Mouse (Mus musculus) naive thymus-derived CD4-positive, alpha-beta T cell, adult 2 months (primary cell): ENCODE results near the gene Elmod3.

Experiments used
- DNase-seq: peaks from one replicate; pipeline ENCODE4 v3.0.0-alpha.2; 2011; ENCODE audit warnings: low read depth

Elmod3 gene

GRCm38 (mm10) chr6:72570644-72571397 is 27.4 kb downstream of the Elmod3 start:
- no peak for DNase-seq

DNA sequence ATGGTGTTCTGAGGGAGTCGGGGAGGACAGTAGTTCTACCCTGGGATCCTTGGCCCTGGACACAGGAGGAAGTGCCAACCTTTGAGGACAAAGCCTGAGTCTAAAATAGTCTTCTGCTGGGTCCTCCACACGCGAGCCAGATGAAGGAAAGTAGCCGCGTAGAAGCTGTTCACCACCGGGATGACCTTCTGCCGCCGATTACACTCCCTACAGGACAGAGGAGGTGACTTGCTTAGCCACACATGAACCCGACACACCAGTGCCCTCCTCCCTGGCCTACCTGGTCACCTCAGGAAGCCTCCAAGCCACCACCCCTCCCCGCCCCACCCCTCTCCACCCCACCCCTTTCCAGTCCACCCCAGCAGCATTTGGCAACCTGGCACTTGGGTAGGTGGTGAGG is 29.5 kb downstream of the Elmod3 start:
- no peak for DNase-seq

GRCm38 (mm10) chr6:72567508-72567907 is 30.7 kb downstream of the Elmod3 start:
- DNase-seq, result no peak

GRCm38 (mm10) chr6:72566044-72566443 is 32.2 kb downstream of the Elmod3 start:
- peak; percentile 92 for DNase-seq

- no peak for DNase-seq
Measured at GRCm38 (mm10) chr6:72565506-72565905, 32.7 kb downstream of the Elmod3 start.

DNA sequence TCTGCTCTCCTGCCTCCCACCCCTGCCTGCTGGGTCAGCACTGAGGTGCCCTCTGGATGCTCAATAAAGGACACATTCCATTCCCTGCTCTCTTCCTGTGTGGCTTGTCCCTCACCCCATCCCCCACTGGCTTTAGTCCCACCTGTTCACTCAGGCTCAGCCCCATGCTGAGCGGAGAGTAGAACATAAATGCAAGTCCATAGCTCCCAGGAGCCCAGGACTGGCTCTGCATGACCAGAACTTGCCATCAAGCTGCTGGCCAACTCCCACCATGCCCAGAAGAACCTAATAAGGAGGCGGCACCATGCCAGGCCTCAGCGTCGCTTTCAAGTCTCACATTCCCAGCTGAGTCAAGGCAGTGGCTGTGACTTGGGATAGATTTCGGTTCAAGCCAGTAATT is 35.3 kb downstream of the Elmod3 start:
- DNase-seq, result no peak

- DNase-seq, result no peak
Measured at GRCm38 (mm10) chr6:72562486-72562885, 35.7 kb downstream of the Elmod3 start.

- no peak for DNase-seq
Measured at GRCm38 (mm10) chr6:72560801-72561200, 37.4 kb downstream of the Elmod3 start.

GRCm38 (mm10) chr6:72553079-72553412 is 45.2 kb downstream of the Elmod3 start:
- no peak for DNase-seq

GRCm38 (mm10) chr6:72552171-72553078 is 45.8 kb downstream of the Elmod3 start:
- peak; percentile 83 for DNase-seq

DNA sequence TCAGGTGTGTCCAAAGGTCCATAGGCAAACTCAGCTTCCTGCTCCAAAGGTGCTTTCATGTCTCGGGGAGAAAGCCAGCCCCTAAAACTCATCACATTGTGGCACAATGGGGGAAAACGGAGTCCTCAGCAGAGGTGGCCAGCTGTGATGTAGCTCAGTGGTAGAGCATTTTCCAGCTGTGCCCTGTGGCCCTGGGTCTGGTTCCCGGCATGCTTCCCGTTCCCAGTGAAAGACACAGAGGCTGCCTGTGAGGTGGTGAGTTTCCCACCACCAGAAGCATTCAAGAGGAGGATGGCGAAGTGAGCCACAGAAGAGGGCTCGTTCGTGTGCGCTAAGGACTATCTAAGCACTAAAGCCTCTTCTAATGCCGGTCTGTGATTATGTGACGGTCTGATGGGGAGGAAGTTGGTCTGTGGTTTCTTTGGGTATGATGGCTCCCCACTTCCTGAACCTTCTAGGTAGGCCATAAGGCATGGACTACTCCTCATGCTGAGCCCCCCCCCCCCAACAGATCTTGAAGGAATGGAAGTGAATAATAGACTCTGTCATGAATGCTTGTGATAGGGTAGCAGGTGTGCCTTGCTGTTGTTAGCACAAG is 47.6 kb downstream of the Elmod3 start:
- DNase-seq, result peak; percentile 65

DNA sequence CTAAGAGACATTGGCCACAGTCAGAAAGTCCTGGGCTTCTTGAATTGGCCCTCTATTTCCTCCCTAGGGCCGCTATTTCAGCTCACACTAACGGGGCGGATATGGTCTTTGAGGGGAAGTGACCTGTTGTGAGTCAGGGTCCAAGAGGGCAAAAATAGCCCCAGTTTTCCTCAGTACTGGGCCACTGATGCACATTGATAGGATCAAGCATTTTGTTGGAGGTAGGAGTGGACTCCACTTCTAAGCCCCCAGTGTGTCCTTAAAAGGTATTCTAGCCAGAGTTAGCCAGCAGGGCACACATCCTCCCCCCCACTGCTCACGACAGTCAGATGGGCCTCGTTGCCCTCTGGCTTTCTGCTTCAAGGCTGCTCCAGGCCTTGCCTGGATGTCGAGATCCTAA is 48.2 kb downstream of the Elmod3 start:
- DNase-seq, result no peak

- DNase-seq, result no peak
Measured at GRCm38 (mm10) chr6:72549041-72549580, 49.1 kb downstream of the Elmod3 start.

DNA sequence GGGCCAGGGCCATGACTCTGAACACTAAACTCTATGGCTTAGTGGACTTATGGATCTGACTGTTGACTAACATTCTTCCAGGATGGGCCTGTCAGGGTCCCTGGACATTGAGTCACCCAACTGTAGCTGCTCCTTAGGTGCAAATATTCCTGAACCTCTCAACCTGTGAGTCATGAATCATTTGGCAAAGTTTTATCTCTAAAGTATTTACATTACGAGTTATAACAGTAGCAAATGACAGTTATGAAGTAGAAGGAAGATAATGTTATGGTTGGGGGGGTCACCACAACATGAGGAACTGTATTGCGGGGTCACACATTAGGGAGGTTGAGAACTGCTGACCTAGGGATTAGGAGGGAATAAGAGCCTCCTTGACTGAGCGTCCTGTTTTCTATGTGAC is 50.4 kb downstream of the Elmod3 start:
- no peak for DNase-seq

- no peak for DNase-seq
Measured at GRCm38 (mm10) chr6:72547121-72547520, 51.1 kb downstream of the Elmod3 start.

DNA sequence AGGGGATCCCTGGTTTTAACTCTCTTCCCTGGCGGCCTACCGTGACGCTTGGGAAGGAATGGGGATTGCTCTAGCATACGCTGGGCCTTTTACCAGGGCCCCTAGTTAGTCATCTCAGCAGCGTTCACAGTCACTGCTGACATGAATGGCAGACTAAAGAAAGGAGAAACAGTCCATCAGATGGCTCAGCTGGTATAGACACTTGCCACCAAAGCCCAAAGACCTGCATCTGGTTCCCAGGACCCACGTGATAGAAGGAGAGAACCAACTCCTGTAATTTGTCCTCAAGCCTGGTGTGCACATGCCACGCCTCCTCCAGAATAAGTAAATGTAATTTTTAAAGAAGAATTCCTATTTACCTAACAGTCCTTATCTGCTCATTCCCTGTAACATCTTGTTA is 52.8 kb downstream of the Elmod3 start:
- no peak for DNase-seq

GRCm38 (mm10) chr6:72544283-72544987 is 53.8 kb downstream of the Elmod3 start, which contains the start of gene Capg:
TSS of gene Capg (plus strand) at chr6:72544391.
- peak; percentile 86 for DNase-seq

- DNase-seq, result no peak
Measured at GRCm38 (mm10) chr6:72543265-72543850, 54.9 kb downstream of the Elmod3 start.

GRCm38 (mm10) chr6:72538562-72539031 is 59.6 kb downstream of the Elmod3 start:
- DNase-seq, result peak; percentile 92

DNA sequence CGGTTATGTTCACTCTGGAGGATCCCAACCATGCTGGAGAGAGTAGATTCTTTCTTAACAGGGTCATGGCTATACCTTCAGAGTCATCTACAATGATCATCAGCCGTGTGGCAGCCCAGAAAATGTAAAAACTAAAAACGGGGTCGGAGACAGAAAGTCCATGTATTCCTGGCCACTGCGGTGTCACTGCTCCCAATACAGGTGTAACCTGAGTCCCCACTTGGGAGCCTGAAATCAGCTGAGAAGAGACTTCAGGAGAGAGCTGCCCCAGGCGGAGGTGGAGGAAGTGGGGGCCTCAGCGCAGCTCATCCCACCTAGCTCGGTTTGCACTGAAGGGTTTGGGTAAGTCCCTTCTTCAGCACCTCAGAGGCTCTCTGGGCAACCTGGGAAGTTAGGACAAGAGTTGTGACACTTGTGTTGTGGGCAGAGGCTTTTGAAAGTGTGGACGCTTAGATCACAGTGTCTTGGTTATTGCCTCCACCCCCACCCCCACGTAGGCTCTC is 60.2 kb downstream of the Elmod3 start:
- DNase-seq, result peak; percentile 21

- peak; percentile 93 for DNase-seq
Measured at GRCm38 (mm10) chr6:72535165-72535564, 63.0 kb downstream of the Elmod3 start.
